Mouse (Mus musculus): ENCODE measurements around the gene Glis3.

Glis3 gene

GRCm38 (mm10) chr19:28368215-28368614, 311.7 kb downstream of the Glis3 start:
- no peaks in the 10 kb centered on the region for H3K27me3 ChIP-seq (ENCODE audit: control insufficient read depth, insufficient read depth, low read length, poor library complexity, severe bottlenecking)
- no peaks in the 10 kb centered on the region for H3K36me3 ChIP-seq (ENCODE audit: control insufficient read depth, insufficient read depth, low read length, poor library complexity, severe bottlenecking)
- DNase-seq (ENCODE audit: low read depth, low spot score): no peak

- DNase-seq (ENCODE audit: low read depth, low spot score): no peak
- Histone ChIP-seq H3K27me3 (ENCODE audit: control insufficient read depth, insufficient read depth, low read length, poor library complexity, severe bottlenecking) (no peaks in the 10 kb centered on the region), H3K36me3 (ENCODE audit: control insufficient read depth, insufficient read depth, low read length, poor library complexity, severe bottlenecking) (no peaks in the 10 kb centered on the region)
Measured at GRCm38 (mm10) chr19:28367274-28367673, 312.6 kb downstream of the Glis3 start.

- H3K36me3 ChIP-seq (ENCODE audit: control insufficient read depth, insufficient read depth, low read length, poor library complexity, severe bottlenecking): no peaks in the 10 kb centered on the region
- no peak for DNase-seq (ENCODE audit: low read depth, low spot score)
- H3K27me3 ChIP-seq (ENCODE audit: control insufficient read depth, insufficient read depth, low read length, poor library complexity, severe bottlenecking): no peaks in the 10 kb centered on the region
Measured at GRCm38 (mm10) chr19:28366766-28367165, 313.1 kb downstream of the Glis3 start.

GRCm38 (mm10) chr19:28365897-28366296, 314.0 kb downstream of the Glis3 start:
- Histone ChIP-seq H3K36me3 (ENCODE audit: control insufficient read depth, insufficient read depth, low read length, poor library complexity, severe bottlenecking) (no peaks in the 10 kb centered on the region), H3K27me3 (ENCODE audit: control insufficient read depth, insufficient read depth, low read length, poor library complexity, severe bottlenecking) (no peaks in the 10 kb centered on the region; the same call in 1 of the 2 replicates)
- DNase-seq (ENCODE audit: low read depth, low spot score): peak; percentile 37

- Histone ChIP-seq H3K27me3 (ENCODE audit: control insufficient read depth, insufficient read depth, low read length, poor library complexity, severe bottlenecking) (no peaks in the 10 kb centered on the region; the same call in 1 of the 2 replicates), H3K36me3 (ENCODE audit: control insufficient read depth, insufficient read depth, low read length, poor library complexity, severe bottlenecking) (no peaks in the 10 kb centered on the region)
- no peak for DNase-seq (ENCODE audit: low read depth, low spot score)
Measured at GRCm38 (mm10) chr19:28360884-28361283, 319.0 kb downstream of the Glis3 start.

GRCm38 (mm10) chr19:28357595-28357994, 322.3 kb downstream of the Glis3 start:
- no peaks in the 10 kb centered on the region for H3K36me3 ChIP-seq (ENCODE audit: control insufficient read depth, insufficient read depth, low read length, poor library complexity, severe bottlenecking)
- no peak for DNase-seq (ENCODE audit: low read depth, low spot score)
- no peaks in the 10 kb centered on the region; the same call in 1 of the 2 replicates for H3K27me3 ChIP-seq (ENCODE audit: control insufficient read depth, insufficient read depth, low read length, poor library complexity, severe bottlenecking)

GRCm38 (mm10) chr19:28351068-28352066, 328.5 kb downstream of the Glis3 start:
- H3K27me3 ChIP-seq (ENCODE audit: control insufficient read depth, insufficient read depth, low read length, poor library complexity, severe bottlenecking): no peaks in the 10 kb centered on the region
- DNase-seq (ENCODE audit: low read depth, low spot score): no peak
- no peaks in the 10 kb centered on the region for H3K36me3 ChIP-seq (ENCODE audit: control insufficient read depth, insufficient read depth, low read length, poor library complexity, severe bottlenecking)

- Histone ChIP-seq H3K27me3 (ENCODE audit: control insufficient read depth, insufficient read depth, low read length, poor library complexity, severe bottlenecking) (no peaks in the 10 kb centered on the region), H3K36me3 (ENCODE audit: control insufficient read depth, insufficient read depth, low read length, poor library complexity, severe bottlenecking) (no peaks in the 10 kb centered on the region)
- DNase-seq (ENCODE audit: low read depth, low spot score): no peak
Measured at GRCm38 (mm10) chr19:28347080-28347825, 332.6 kb downstream of the Glis3 start.

GRCm38 (mm10) chr19:28343640-28344039, 336.2 kb downstream of the Glis3 start:
- Histone ChIP-seq H3K27me3 (ENCODE audit: control insufficient read depth, insufficient read depth, low read length, poor library complexity, severe bottlenecking) (no peaks in the 10 kb centered on the region), H3K36me3 (ENCODE audit: control insufficient read depth, insufficient read depth, low read length, poor library complexity, severe bottlenecking) (no peaks in the 10 kb centered on the region)
- DNase-seq (ENCODE audit: low read depth, low spot score): no peak

GRCm38 (mm10) chr19:28337574-28337973, 342.3 kb downstream of the Glis3 start:
- no peaks in the 10 kb centered on the region for H3K27me3 ChIP-seq (ENCODE audit: control insufficient read depth, insufficient read depth, low read length, poor library complexity, severe bottlenecking)
- DNase-seq (ENCODE audit: low read depth, low spot score): no peak
- H3K36me3 ChIP-seq (ENCODE audit: control insufficient read depth, insufficient read depth, low read length, poor library complexity, severe bottlenecking): no peaks in the 10 kb centered on the region

- DNase-seq (ENCODE audit: low read depth, low spot score): no peak
- Histone ChIP-seq H3K27me3 (ENCODE audit: control insufficient read depth, insufficient read depth, low read length, poor library complexity, severe bottlenecking) (no peaks in the 10 kb centered on the region), H3K36me3 (ENCODE audit: control insufficient read depth, insufficient read depth, low read length, poor library complexity, severe bottlenecking) (no peaks in the 10 kb centered on the region)
Measured at GRCm38 (mm10) chr19:28336651-28337510, 343.0 kb downstream of the Glis3 start.

GRCm38 (mm10) chr19:28335890-28336289, 344.0 kb downstream of the Glis3 start:
- H3K36me3 ChIP-seq (ENCODE audit: control insufficient read depth, insufficient read depth, low read length, poor library complexity, severe bottlenecking): no peaks in the 10 kb centered on the region
- DNase-seq (ENCODE audit: low read depth, low spot score): no peak
- no peaks in the 10 kb centered on the region for H3K27me3 ChIP-seq (ENCODE audit: control insufficient read depth, insufficient read depth, low read length, poor library complexity, severe bottlenecking)

- DNase-seq (ENCODE audit: low read depth, low spot score): no peak
Measured at GRCm38 (mm10) chr19:28333007-28333766, 346.7 kb downstream of the Glis3 start.

More at GRCm38 (mm10) chr19:28333007-28333766, 346.7 kb downstream of the Glis3 start:
- Histone ChIP-seq H3K36me3 (ENCODE audit: control insufficient read depth, insufficient read depth, low read length, poor library complexity, severe bottlenecking) (no peaks in the 10 kb centered on the region), H3K27me3 (ENCODE audit: control insufficient read depth, insufficient read depth, low read length, poor library complexity, severe bottlenecking) (no peaks in the 10 kb centered on the region)
